Comparison of ENCODE assay signal across 8 mouse cellular contexts in the genomic region with DNA sequence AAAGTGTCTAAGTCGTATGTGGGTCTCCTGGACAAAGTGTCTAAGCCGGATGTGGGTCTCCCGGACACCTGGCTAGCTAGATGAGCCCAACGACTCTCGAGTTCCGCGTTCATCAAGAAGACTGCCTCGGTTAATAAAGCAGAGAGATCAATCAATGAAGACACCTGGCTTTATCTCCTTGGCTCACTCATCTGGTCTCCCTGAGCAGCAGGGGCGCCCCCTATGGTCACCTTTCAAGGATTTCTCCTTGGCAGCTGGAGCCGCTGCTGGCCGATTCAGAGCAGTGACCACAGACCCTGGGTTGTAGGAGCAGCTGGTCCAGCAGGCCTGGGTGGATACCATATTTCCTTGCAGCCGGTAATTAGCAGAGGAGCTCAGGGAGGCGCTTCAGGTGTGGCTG. TPM values are rescaled to one million over a fixed set of nuclear protein-coding genes. Genes with fewer than 3 reads are reported as not detected.
DNase-seq lines count a peak whose midpoint lies in the region; ATAC-seq lines count a peak whose summit lies in the region.

No protein-coding gene starts in this region.

- peak overlapping the region; percentile 86; the same call in 1 of the 2 replicates for H3K9ac ChIP-seq in heart, embryonic 13.5 days
- H3K9ac ChIP-seq in hindbrain, embryonic 15.5 days, result no peak overlapping the region
- H3K9ac ChIP-seq in midbrain, embryonic 14.5 days (replicated peaks; ENCODE audit: low read length), result no peak overlapping the region

- WGBS in heart, embryonic 13.5 days, result 23% methylated on average over 13 of the region's 13 CpGs
- 23% methylated on average over 13 of the region's 13 CpGs for WGBS in hindbrain, embryonic 15.5 days
- 26% methylated on average over 13 of the region's 13 CpGs for WGBS in midbrain, embryonic 14.5 days

- H3K9me3 ChIP-seq in heart, embryonic 13.5 days, result no peaks in the 10 kb centered on the region
- no peaks in the 10 kb centered on the region for H3K9me3 ChIP-seq in hindbrain, embryonic 15.5 days
- H3K9me3 ChIP-seq in midbrain, embryonic 14.5 days (ENCODE audit: control insufficient read depth, low read length), result no peaks in the 10 kb centered on the region

- DNase-seq in heart, adult 9 months (ENCODE audit: low spot score in 2 of 2), result no peak
- DNase-seq in embryo, embryonic 10 days (ENCODE audit: low spot score), result peak; percentile 77
- DNase-seq in midbrain, embryonic 14.5 days, result peak; percentile 69
- DNase-seq in adipocyte (ENCODE audit: low spot score), result no peak
- no peak for DNase-seq in c-Kit-positive CD71-positive TER-119-positive erythroid progenitor cells, embryonic 14.5 days (ENCODE audit: low spot score)
- DNase-seq in T-cell, adult 2 months (ENCODE audit: low spot score), result no peak

- peak overlapping the region; percentile 60 for H3K27ac ChIP-seq in heart, embryonic 13.5 days (replicated peaks)
- H3K27ac ChIP-seq in hindbrain, embryonic 15.5 days (replicated peaks), result no peak overlapping the region
- no peak overlapping the region for H3K27ac ChIP-seq in midbrain, embryonic 14.5 days (replicated peaks; ENCODE audit: low read depth, low read length)

- no peak for ATAC-seq in heart, embryonic 13.5 days (ENCODE audit: extremely low read depth, insufficient number of reproducible peaks, low FRiP score, low TSS enrichment)
- ATAC-seq in hindbrain, embryonic 15.5 days (ENCODE audit: low FRiP score, low read depth), result no peak
- ATAC-seq in midbrain, embryonic 14.5 days (ENCODE audit: low FRiP score, low TSS enrichment), result no peak

- H3K27me3 ChIP-seq in heart, embryonic 13.5 days (replicated peaks), result peaks cover 80% of the 10 kb centered on the region
- peaks cover 35% of the 10 kb centered on the region for H3K27me3 ChIP-seq in hindbrain, embryonic 15.5 days
- peaks cover 36% of the 10 kb centered on the region for H3K27me3 ChIP-seq in midbrain, embryonic 14.5 days (ENCODE audit: control insufficient read depth, insufficient read depth, low read length)

- H3K4me1 ChIP-seq in heart, embryonic 13.5 days, result peaks cover 20% of the 10 kb centered on the region
- peaks cover 20% of the 10 kb centered on the region for H3K4me1 ChIP-seq in hindbrain, embryonic 15.5 days (replicated peaks)
- H3K4me1 ChIP-seq in midbrain, embryonic 14.5 days (ENCODE audit: control insufficient read depth, insufficient read depth, low read length), result 0 out of 2 replicates have a peak, but pooled peaks cover 9% of the 10 kb centered on the region

- H3K4me3 ChIP-seq in heart, embryonic 13.5 days, result peak overlapping the region; percentile 72; the same call in 1 of the 2 replicates
- no peak overlapping the region for H3K4me3 ChIP-seq in hindbrain, embryonic 15.5 days
- H3K4me3 ChIP-seq in midbrain, embryonic 14.5 days (replicated peaks; ENCODE audit: low read depth, low read length), result no peak overlapping the region

- H3K4me2 ChIP-seq in heart, embryonic 13.5 days, result peak overlapping the region; percentile 98
- H3K4me2 ChIP-seq in hindbrain, embryonic 15.5 days, result peak overlapping the region; percentile 95
- H3K4me2 ChIP-seq in midbrain, embryonic 14.5 days (ENCODE audit: low read length), result peak overlapping the region; percentile 96

- H3K36me3 ChIP-seq in heart, embryonic 13.5 days, result no peaks in the 10 kb centered on the region
- H3K36me3 ChIP-seq in hindbrain, embryonic 15.5 days, result no peaks in the 10 kb centered on the region
- H3K36me3 ChIP-seq in midbrain, embryonic 14.5 days (ENCODE audit: control insufficient read depth, insufficient read depth, low read length), result no peaks in the 10 kb centered on the region

RNA-seq across cellular contexts. Expression of gene Slc16a8, which starts 7.8 kb away (rescaled TPM):
- polyA plus RNA-seq in heart, embryonic 13.5 days (2015; fragmentation: Nextera tagmentation; extraction: Ambion mirVana), result 0.27 and 0.34 TPM in 2 replicates
- 1.00 and 1.2 TPM in 2 replicates for polyA plus RNA-seq in hindbrain, embryonic 15.5 days (2015; fragmentation: Nextera tagmentation; extraction: Ambion mirVana)
- polyA plus RNA-seq in midbrain, embryonic 14.5 days (2014; fragmentation: Nextera tagmentation; extraction: Ambion mirVana), result 0.28 and 0.34 TPM in 2 replicates

RNA-seq across cellular contexts. Expression of gene Baiap2l2, which starts 23.0 kb away (rescaled TPM):
- polyA plus RNA-seq in heart, embryonic 13.5 days (2015; fragmentation: Nextera tagmentation; extraction: Ambion mirVana), result 10.6 and 12.4 TPM in 2 replicates
- polyA plus RNA-seq in hindbrain, embryonic 15.5 days (2015; fragmentation: Nextera tagmentation; extraction: Ambion mirVana), result 3.7 and 4.0 TPM in 2 replicates
- polyA plus RNA-seq in midbrain, embryonic 14.5 days (2014; fragmentation: Nextera tagmentation; extraction: Ambion mirVana), result 1.9 and 2.0 TPM in 2 replicates

RNA-seq across cellular contexts. Expression of gene Gm49486, which starts 33.2 kb away (rescaled TPM):
- polyA plus RNA-seq in heart, embryonic 13.5 days (2015; fragmentation: Nextera tagmentation; extraction: Ambion mirVana), result 0.35 and 0.78 TPM in 2 replicates
- 1.0 and 1.4 TPM in 2 replicates for polyA plus RNA-seq in hindbrain, embryonic 15.5 days (2015; fragmentation: Nextera tagmentation; extraction: Ambion mirVana)
- 1.6 TPM in 2 replicates for polyA plus RNA-seq in midbrain, embryonic 14.5 days (2014; fragmentation: Nextera tagmentation; extraction: Ambion mirVana)

RNA-seq across cellular contexts. Expression of gene Pick1, which starts 33.4 kb away (rescaled TPM):
- polyA plus RNA-seq in heart, embryonic 13.5 days (2015; fragmentation: Nextera tagmentation; extraction: Ambion mirVana), result 32.4 and 33.4 TPM in 2 replicates
- polyA plus RNA-seq in hindbrain, embryonic 15.5 days (2015; fragmentation: Nextera tagmentation; extraction: Ambion mirVana), result 88.6 and 93.2 TPM in 2 replicates
- 47.7 and 74.3 TPM in 2 replicates for polyA plus RNA-seq in midbrain, embryonic 14.5 days (2014; fragmentation: Nextera tagmentation; extraction: Ambion mirVana)

Comparison
In these comparisons a context has a peak if more than half of its experiments do, and no peak if none do; other contexts are left out.
1. DNase-seq: peak in embryo, embryonic 10 days (single experiment) and midbrain, embryonic 14.5 days (single experiment); none in heart, adult 9 months (0 of 2), adipocyte (single experiment), c-Kit-positive CD71-positive TER-119-positive erythroid progenitor cells, embryonic 14.5 days (single experiment) and T-cell, adult 2 months (single experiment).
2. Peak in every context shown above with its lines, with median percentiles within 50 percentile points of each other: H3K4me2 ChIP-seq.